Mouse (Mus musculus) layer of hippocampus, postnatal 36 days (tissue): ENCODE measurements around the gene Atrip. TPM values are rescaled to one million over a fixed set of nuclear protein-coding genes. Genes with fewer than 3 reads are reported as not detected.

Experiments used
- DNase-seq, 2 experiments: peaks; one replicate each; pipeline ENCODE4 v3.0.0; 2022
- total RNA-seq, 2 experiments: library from RNA; stranded (reverse); gene quantifications; 2 replicates each; pipeline ENCODE4 v1.2.3; 2021

Atrip gene
- total RNA-seq, 2 experiments from 2014 or later: 28.1 to 31.0 TPM

DNA sequence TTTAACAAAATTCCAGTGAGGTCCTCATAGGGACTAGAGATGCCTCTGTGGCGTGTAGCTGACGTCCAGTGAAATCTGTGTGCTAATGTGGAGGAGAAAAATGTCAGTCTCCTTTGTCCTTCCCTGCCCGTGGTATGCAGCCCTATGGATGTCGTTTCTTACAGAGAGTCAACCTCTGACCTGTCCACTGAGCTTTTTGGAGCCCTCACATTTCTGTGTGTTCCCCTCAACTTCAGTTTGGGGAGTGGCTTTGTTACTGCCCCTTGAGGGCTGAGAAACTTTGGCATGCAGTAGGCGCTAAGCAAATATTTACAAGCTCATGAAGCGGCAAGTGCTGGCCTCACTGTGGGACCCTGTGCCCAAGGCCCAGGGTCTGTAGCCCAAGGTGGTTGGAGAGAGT lies 23.4 kb upstream of the Atrip start:
- DNase-seq: no peak

DNA sequence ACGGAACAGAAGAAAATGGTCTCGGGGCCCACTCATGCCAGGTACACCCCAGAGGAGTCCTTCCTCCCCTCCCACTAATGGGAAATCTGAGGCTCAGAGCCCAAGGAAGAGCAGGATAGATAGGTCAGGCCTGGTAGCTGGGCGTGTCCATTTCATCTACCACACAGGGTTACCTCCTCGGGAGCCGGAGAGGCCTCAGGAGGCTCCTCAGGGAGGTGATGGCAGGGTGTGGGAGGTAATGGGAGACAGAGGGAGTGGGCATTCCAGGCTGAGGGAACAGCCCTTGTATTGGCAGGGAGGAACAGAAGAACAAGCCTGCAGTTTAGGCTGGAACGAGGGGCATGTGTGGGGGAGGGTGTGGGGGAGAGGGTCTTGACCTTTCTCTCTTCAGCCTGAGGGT lies 22.9 kb upstream of the Atrip start:
- DNase-seq: no peak

DNA sequence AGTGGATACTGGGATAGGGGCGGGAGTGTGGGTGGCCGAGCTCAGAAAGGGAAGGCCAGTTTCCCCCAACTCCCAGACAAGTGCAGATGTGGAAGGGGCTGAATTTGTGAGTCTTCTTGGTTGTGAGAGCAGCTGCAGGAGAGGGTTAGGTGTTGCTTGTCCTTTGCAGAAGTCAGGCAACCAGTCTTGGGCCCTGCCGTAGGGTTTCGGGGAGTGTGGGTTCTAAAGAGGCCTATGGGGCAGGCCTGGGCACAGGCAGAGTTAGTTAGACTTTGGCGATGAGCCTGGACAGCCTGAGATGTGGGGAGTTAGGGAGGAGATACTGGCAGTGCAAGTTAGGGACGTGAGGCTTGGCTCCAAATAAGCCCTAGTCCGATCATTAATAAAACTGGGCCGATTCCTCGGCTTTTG lies 22.3 kb upstream of the Atrip start:
- peak in 1 of 2 experiments; percentile 24 for DNase-seq

DNA sequence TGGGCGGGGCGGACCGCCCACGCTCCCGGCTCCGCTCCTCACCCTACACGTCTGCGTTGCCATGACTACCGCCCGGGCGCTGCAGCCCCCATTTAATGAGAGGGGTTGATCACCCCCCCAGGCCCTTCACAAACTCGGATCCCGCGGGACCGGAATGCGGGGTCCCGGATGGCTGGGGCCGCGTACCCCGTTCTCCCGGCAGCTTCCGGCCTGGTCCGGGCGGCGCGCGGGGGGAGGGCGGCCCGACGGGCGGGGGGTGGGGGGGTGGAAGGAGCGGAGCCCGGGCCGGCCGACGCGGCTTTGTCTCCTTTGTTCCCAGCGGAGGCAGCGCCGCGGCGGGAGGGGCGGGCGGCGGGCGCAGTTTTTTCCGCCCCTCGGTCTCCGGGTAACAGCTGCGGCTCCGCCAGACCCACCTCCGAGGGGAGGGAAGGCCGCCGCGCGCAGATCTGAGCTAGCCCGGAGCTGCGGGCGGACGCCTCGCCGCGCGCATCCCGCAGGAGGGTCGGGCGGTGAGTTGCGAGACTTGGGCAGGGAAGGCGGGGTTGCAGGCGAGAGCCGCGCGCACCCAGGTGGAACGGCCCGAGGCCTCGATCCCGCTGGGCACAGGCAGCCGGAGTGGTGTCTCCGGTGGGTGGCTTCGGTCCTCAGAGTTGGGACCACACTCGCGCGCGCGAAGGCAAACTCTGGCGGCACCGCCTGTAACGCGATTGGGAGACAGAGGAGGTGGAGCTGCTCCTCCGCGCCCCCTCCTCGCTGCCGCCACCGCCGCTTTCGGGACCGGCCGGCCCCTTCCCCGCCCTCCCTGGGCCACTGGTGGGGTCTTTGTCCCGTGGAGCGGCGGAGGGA lies 21.4 kb upstream of the Atrip start, which contains the start of gene Plxnb1:
TSS of gene Plxnb1 (plus strand) at position 253 of the 846 bp plus-strand sequence.
- peak; percentile 74 to 79 for DNase-seq

DNA sequence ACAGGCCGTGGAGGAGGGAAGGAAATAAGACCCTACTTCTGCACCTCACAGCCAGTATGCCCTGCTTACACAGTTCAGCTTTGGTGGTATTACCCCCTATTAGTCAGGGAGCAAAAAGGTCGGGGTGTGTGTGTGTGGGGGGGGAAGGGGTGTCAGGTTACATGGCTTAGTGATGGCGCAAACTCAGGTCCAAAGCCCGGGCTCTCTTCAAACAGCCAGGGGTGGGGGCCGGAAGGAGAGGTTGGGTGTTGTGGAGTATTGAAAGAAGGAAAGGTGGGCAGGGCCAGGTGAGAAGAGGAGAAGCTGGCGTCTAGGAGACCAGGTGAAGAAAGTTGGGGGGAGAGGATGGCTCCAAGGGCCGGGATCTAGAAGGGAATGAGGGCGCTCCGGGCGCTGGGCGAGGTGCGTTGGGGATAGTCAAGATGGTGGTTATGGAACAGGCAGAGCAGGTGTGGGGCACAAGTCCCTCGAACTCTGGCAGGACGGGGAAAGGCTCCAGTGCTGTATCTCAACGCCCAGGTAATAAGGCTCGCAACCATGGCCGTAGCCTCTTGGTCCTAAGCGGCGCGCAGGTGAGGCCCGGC lies 20.7 kb upstream of the Atrip start:
- no peak for DNase-seq

DNA sequence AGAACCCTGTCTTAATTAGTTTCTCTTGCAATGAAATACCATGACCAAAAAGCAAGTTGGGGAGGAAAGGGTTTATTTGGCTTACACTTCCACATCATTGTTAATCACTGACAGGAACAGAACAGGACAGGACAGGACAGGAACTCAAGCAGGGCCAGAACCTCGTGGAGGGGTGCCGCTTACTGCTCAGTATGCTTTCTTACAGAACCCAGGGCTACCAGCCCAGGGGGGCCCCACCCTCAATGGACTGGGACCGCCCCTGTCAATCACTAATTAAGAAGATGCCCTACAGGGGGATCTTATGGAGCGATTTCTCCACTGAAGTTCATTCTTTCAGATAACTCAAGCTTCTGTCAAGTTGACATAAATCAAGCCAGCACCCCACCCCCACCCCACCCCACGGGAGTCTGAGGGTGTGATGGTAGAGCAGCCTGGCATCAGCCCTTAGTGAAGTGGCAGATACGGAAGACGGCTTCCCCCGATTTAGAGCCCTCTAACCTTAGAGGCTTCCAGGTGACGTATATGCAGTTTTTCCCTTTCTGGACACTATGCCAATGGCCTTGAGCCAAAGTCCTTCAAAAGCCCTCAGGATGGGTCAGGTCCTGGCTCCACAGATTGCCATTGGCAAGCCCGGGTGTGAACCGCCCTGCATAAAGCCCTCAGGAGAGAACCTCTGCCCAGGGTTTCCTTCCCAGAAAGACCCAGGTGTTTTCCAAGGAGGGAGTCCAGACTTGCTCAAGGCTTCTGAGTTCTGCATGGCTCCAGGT lies 20.0 kb upstream of the Atrip start:
- no peak for DNase-seq

DNA sequence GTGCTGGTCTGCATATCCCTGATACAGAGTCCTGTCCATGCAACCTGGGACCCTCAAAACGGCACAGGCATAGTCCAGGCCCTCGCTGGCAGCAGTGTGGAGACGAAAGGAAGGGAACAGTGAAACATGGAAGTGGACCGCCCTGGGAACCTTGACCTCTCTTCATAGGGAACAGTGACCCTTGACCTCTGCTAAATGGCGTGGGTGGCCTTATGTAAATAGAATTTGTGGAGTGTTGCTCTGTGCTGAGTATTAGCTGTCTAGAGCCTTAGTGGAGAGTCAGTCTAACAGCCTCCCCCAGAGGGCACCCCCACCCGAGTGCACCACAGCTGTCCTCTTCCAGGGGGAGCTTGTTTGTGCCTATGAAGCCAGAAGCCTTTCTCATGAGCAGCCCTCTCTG lies 18.9 kb upstream of the Atrip start:
- no peak for DNase-seq

DNA sequence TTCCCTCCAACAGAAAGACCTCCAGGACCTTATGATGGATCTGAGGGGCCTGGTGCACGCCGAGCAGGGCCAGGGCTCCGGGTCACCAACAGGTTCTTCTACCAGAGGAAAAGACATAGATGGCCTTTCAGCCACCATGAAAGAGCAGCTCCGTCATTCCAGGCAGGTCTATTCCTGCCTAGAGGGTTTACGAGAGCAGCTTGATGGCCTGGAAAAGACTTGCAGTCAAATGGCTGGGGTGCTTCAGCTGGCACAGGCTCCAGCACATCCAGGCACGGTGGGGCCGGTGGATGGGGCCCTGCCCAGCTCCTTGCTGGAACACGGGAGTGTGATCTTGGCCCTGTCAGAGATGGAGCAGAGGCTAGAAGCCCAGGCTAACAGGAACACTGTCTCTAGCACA lies 17.9 kb upstream of the Atrip start:
- no peak for DNase-seq

DNA sequence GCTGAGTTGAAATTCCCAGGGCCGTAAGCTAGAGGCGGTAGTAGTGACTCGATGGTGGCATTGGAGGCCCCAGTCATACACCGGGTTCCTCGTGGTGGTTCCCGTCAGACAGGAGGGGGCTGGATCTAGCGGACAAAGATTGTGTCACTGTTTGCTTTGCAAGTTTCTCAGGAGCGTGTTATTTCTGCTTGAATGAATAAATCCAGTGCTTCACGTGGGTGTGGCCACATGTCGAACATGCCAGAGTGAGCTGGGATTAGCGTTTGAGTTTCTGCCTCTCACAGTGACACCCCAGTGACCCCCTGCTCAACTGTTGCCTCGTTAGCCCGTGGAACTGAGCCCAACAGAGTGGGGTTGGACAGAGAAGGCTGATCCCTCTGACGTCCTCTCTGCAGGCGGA lies 16.5 kb upstream of the Atrip start:
- no peak for DNase-seq

DNA sequence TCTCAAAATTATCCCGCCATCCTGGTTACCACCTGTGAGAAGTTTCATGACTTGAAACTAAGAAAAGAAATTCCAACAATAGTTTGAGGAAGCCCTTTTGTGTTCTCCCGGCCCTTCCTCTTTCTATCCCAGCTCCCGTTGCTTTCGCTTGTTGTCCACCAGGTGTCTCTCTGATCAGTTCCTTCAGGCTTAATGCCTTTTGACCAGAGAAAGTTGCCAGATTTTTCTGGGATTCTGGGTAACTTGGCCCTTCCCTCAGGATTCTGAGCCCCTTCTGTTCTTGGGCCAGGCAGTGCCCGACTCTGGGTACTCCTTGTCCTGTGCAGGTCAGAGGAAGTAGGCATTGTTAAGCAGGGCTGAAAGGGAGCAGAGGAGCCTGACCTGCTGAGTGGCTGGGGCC lies 14.1 kb upstream of the Atrip start:
- peak; percentile 44 to 45 for DNase-seq

DNA sequence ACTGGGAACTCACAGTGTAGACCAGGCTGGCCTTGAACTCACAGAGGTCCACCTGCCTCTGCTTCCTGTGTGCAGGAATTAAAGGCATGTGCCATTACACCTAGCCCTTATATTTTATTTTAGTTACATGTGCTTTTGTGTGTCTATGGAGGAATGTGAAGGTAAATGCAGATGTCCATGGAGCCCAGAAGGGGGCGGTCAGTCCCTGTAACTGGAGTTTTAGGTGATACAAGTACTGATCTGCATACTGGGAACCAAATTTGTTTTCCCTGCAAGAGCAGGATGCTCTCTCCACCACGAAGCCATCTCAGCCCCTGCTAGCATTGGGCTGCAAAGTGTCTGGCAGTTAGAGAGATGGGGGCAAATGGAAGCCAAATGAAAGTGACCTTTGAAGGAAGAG lies 11.0 kb upstream of the Atrip start:
- DNase-seq: no peak

DNA sequence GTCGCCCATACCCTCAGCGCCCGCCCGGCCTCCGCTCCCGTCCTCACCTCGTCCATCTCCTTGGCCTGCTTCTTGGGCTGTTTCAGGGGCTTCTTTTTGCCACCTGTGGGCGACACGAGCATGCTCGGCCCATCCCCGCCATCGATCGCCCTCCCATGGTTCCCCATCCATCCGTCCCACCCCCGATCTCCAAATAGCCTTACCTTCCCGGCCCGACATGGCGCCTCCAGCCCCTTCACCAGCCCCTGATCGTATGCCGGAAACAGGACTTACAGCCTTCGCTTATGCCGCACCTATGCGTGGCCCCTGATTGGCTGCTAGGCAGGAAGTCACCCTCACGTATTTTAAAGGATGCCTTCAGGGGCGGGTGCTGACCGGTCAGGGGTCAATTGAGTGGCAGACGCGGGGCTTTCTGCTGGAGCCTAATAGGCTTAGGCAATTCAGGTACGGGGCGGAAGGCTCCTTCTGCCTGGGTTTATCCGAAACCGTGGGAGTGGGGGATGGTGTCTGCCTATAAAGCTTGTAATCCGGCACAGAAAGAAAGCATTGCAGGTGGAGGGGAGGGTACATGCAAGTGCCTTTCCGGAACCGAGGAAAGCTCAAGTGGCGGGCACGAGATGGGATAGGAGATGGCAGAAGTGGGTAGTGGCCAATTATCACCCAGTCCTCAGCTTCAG lies 8.3 kb upstream of the Atrip start, which contains the start of the genes Ccdc51 and Tma7:
TSS of gene Ccdc51 (plus strand) at position 370 of the 677 bp plus-strand sequence.
TSS of gene Tma7 (minus strand) at position 464 of the 677 bp plus-strand sequence.
- peak; percentile 89 for DNase-seq

DNA sequence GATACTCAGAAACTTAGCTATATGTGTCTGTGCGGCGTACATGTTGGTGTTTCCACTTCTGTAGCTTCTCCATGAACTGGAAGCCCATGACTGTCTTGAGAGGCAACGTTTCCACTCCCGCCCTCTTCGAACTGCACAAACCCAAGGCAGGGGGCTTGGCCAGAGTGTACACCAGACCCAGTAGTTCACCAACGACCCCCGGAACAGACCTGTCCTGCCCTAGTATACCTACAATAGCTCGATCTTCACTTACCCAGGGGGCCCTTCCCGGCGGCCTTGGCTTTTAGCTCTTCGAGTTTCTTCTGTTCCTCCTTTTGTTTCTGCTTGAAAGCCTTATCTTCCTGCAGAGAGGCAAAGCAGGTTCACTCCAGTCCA lies 7.8 kb upstream of the Atrip start:
- DNase-seq: no peak

DNA sequence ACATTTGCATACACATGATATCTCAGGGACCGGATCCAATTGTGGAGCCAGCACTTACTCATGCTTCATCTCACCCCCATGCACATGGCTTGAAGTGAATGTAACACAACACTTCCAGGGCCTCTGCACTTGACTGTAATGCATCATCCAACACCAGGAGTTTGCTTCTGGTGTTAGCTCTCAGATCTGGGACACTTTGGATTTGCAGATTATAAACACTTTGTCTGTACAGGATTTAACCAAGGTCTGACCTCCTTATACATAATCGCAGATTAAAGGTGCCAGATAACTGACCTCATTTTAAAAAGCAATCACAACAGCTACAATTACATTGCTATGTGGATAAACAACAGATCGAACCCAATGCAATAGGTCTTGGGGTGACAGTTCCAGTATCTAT lies 6.6 kb upstream of the Atrip start:
- DNase-seq: no peak

DNA sequence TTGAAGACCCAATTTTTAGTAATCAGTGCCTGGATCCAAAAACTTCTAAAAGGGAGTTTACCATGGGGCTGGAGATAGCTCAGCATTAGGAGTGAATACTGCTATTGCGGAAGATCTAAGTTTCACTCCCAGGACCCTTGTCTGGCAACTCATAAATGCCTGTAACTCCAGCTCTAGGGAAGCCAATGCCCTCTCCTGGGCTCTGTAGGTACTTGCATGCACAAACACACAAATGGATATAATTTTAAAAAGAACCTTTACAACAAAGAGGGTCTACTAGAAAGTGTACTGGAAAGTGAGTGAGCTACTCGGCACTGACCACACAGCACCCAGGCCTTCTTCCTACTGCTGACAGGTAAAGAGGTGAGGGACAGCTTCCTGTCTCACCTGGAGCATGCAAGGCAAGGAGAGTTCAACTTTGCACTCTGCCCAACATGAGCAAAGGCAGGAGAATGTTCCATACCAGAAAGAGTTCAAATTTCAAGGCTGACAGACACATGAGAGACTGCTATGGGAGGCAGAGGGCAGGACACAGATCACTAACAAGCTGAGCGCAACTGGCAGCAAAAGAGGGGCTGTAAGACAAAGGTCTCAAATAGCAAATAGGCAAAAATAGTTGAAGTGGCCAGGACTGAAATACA lies 5.7 kb downstream of the Atrip start:
- no peak for DNase-seq

DNA sequence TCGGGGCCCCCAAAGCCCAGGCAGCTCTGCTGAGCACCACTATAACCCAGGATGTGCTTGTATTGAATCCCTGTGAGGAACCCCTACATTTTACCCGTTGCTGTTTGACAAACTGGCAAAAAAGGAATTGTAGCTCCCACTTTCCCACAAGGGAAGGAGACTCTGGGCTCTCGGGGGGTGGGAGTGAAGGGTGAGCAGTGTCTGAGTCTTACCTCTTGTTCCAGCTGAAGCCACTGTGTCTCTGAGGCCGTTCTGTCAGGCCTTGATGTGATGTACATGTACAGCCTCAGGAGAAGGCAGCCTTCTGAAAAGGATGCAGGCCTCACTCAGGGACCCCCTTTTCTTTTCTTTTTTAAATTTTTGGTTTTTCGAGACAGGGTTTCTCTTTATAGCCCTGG lies 13.0 kb downstream of the Atrip start:
- no peak for DNase-seq

DNA sequence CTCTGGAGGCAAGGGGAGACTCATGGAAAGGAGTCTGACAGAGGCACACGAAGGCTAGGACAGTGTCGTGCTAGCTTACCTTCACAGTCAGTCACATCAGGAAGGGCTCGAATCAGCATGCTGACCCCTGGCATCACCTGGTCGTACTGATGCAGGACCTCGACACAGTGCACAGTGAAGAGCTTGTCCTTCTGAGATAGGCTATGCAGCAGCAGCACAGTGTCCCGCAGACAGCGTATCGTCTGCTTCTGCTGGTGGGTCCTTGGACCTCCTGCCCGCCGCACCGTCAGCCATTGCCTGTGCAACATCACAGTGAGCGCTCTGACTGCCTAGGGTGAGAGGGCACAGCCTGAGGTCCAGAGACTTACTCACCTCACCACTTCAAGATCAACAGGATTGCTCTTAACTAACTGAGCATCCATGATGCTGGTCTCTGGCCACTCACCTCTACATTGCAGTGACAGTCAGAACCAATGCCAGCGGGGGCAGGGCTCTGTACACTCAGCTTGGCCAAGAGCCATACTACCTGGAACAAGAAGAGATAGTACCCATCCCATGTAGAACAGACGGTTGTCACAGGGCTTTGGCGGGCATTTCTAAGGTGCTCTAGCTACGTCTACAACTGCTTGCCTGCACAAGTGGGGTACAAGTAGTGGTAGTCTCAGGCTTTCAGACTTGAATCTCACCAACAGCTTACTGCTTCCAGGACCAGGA lies 13.6 kb downstream of the Atrip start:
- DNase-seq: no peak

DNA sequence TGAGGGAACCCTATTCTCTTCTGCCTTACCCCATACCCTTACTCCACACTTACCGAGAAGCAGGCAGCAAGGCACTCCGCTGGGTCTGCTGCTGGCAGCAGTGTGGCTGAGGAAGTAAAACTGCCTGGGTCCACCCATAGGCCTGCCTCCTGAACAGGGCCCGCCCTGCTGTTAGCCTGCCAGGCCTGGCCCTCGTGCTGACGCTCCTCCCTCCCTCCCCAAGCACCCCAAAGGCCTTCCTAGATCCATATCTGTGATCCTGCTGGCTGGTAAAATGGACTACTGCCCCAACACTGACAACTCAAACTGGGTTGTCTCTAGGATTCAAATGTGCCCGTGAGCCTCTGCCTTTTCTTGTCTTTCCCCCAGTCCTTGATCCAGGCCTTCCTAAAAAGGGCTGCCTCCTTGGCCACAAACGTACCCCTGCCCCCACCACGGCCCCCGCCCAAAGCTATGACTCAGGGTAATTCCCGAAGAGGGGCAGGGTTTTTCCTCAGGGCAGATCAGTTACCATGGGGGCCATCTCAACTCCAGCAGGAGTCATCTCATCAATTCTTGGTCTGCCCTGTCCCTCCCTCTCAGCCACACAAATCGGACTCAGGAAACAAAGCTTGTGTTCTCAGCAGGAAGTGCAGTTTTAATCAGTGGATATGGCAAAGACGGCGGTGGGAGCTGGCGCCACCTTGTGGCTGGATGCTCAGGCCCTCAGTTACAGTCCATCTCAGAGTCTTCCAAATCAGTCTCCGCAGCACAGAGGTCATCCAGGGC lies 14.6 kb downstream of the Atrip start, which contains the start of gene Trex1:
TSS of gene Trex1 (minus strand) at position 599 of the 768 bp plus-strand sequence.
- DNase-seq: peak; percentile 86 to 88

DNA sequence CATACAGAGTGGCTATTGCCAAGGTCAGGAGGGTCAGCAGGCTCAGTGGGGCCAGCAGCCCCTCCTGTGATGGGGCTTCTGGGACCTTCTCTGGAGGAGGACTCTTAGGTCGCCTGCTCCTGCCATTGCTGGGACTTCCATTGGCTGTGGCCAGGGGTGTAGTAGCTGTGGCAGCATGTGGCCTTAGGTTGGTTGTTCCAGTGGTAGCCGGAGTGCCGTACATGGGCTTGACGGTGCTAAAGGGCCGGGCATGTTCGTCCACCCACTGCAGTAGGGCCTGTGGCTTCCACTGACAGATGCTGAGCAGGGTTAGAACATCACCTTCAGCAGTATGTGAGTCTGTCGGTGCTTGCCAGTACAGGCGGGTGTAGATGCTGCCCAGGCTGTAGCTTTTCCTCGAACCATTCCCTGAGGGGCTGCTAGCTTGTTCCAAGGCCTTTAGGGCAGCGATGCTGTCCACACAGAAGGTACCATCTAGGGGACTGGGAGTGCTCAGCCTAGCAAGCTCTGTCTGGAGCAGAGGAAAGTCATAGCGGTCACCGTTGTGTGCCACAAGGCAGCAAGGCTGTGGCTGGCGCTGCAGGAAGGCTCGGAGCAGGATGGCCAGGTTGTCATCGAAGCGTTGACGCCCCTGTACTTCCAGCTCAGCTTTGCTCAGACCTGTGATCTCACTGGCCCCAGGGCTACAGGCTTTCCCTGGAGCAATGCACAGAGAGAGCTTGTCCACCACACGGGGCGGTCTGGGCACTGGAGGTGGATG lies 15.7 kb downstream of the Atrip start:
- no peak for DNase-seq

DNA sequence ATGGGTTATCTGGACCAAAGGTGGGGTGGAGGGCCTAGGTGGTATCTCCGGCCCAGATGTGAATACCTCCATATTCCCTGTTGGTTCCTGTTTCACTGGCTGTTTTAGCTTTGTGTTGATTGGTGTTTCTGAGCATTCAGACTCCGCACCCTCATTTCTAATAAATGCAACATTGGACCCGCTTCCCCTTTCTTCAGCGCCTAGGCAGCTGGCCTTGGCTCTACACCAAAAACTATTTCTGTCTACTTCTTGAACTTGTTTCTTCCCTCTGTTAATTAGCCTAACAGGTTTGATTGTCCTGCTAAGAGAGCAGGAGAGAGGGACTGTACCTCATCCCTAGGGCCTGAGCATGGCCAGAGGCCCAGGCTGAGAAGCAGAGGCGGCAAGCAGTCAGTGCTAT lies 16.4 kb downstream of the Atrip start:
- no peak for DNase-seq
